Mouse (Mus musculus): Measurements from ENCODE around the gene Gm40460.
"Not testable (repeated sequence)": the region's sequence is repeated elsewhere in the genome, so short reads cannot be mapped to it uniquely, and the experiment has no call there.

Gene Gm40460

DNA sequence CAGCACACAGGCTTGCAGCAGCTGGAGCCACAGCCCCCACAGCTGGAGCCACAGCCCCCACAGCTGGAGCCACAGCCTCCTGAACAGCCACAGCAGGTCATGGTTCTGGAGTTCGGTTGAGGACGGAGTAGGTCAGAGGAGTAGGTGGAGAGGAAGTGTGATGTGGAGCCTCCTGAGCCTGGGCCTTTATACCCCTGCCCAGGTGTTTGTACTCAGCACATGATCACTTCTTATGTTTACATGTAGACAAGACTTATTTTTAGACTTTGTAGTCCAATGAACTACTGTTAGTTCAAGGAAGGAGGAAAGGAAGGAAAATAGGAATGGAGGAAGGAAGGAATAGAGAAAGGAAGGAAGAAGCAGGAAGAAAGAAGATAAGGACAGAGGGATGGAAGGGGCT, at the start of gene Gm40460:
Gene Gm40460 (minus strand): TSS at position 101 of the 400 bp plus-strand sequence.
- DNase-seq: no peak

DNA sequence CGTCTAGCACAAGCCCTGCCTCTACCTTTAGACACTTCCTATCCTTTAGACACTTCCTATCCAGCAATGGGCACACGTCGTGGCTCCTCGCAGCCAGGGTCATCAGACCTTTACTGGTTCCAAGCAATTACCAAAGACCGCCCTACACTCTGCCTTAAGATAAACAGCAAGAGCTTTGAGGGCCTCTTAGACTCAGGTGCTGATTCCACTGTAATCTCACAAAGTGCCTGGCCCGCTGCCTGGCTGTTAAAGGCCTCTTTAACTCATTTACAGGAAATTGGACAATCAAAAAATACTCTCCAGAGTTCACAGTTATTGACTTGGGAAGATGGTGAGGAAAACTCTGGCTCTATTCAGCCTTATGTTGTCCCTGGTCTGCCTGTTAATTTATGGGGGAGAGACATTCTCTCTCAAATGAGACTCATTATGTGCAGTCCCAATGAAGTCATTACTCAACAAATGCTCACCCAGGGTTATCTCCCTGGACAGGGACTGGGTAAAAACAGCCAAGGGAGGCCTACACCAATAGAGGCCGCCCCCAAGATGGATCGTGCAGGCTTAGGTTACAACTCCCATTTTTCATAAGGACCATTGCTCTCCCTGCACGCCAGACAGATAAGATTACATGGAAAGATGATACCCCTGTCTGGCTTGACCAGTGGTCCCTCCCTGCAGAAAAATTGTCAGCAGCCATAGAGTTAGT, 45.2 kb upstream of the Gm40460 start:
- DNase-seq: not testable (repeated sequence)

DNA sequence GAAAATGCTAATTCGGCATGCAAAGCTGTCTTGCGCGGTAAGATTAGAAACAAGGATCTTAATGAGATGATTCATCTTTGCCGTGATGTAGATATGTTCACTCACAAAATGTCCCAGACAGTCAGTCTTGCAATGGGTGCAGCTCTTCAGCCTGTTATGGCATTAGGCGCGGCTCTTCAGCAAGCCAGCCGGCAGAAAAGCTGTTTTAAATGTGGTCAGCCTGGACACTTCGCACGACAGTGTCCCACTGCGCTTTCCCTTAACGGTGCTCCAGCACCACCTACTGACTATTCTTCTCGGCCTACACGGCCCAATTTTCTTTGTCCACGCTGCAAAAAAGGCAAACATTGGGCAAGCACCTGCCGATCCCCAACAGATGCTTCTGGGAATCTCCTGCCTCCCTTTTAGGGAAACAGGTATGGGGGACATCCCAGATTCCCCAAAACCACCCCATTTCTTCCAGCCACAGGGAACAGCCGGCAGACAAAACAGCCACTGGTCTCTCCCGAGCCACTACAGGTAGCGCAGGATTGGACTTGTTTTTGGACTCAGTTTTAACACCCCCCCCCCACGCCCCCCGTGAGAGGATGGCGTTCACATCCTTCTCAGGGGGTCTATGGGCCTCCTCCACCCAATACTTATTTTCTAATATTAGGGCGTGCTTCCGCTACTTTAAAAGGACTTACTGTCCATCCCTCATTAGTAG, 44.4 kb upstream of the Gm40460 start:
- DNase-seq: peak; percentile 16

DNA sequence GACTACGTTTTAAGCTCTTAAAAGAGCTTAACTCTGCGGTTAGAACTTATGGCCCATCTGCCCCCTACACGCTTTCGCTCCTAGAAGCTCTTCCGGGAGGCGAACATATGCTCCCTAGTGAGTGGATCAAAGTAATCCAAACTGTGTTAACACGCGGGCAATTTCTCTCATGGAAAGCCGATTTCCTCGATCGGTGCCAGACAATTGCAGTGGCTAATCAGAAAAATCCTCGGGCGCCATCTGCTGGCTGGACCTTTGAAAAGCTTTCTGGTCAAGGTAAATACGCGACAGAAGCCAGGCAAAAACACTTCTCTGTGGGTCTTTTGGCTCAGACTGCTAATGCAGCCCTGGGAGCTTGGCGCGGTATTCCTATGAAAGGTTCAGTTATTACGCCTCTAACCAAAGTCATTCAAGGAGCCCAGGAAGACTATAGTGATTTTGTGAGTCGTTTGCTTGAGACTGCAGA, 43.8 kb upstream of the Gm40460 start:
- DNase-seq: peak; percentile 94

DNA sequence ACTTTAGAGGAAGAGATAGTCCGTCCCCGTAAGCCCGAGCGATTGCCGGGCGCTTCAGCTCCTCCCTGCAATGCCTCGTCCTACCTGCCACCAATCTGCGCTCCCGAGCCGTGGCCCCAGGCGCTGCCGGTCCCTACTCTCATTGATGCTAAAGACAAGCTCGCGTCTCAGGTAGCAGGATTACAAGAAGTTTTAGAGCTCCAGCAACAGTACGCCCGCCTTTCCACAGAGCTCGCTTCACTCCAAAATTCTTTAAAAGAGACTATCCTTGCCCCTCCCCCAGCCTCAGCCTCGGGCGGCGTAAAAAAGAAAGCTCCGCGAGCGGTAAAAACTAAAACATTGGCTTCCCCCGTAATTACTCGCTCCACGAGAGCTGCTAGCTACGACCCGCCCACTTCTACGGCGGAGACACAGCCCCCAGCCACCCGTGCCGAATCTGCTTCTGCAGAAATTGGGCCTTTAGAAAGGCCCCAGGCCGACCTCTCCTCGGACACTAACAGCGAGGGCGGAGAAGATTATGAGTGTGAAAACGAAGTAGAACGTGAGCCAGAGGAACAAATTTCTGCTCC, 43.2 kb upstream of the Gm40460 start:
- peak; percentile 30 for DNase-seq

GRCm38 (mm10) chr7:142282847-142283246, 42.0 kb upstream of the Gm40460 start:
- DNase-seq: not testable (repeated sequence)

DNA sequence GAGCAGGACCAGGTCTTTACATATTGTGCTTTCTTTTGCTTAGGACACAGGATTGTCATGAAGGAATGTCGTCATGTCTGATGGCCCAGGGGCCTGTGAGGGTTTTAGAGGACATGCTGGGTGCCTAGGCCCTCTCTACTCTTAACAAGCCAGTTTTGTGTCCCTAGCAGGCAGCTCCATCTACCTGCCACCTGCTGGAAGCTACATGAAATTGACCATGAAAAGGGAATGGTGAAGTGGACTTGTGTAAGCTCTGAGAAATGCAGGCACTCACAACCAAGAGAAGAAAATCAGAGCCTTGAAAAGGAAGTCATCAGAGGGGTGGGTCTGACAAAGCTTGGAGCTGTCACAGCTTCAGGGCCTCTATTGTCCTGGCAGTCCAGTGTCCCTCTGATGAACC, 38.4 kb upstream of the Gm40460 start:
- DNase-seq: not testable (repeated sequence)

GRCm38 (mm10) chr7:142278183-142278582, 37.3 kb upstream of the Gm40460 start:
- peak; percentile 80 for DNase-seq

GRCm38 (mm10) chr7:142274263-142274662, 33.4 kb upstream of the Gm40460 start, which contains the start of gene Gm4559:
Gene Gm4559 (minus strand): TSS chr7:142274363.
- DNase-seq: not testable (repeated sequence)

GRCm38 (mm10) chr7:142258254-142258653, 17.4 kb upstream of the Gm40460 start, which contains the start of gene Gm2431:
Gene Gm2431 (minus strand): TSS chr7:142258354.
- DNase-seq: not testable (repeated sequence)

DNA sequence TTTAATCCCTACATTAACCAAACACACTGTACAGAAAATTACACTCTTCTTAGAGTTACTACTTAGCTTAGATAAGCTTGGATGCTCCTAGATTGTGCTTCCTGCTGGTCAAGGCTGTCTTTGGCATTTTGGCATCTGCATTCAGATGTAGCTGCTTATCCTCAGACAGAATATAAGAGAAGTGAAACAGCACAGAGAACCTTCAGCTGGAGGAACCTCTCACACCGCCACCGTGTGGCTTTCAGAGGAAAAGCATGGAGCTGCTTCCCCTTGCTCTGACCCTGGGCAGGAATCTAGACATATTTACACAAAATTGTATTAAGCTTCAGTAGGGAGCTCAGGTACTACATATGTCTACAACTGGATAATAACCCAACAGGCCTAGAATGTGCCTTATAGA, 14.6 kb upstream of the Gm40460 start:
- DNase-seq: peak; percentile 45

- DNase-seq: peak; percentile 38
Observed at GRCm38 (mm10) chr7:142249824-142250223, 8.9 kb upstream of the Gm40460 start.

- no peak for DNase-seq
Observed at GRCm38 (mm10) chr7:142231540-142231939, 9.3 kb downstream of the Gm40460 start.

DNA sequence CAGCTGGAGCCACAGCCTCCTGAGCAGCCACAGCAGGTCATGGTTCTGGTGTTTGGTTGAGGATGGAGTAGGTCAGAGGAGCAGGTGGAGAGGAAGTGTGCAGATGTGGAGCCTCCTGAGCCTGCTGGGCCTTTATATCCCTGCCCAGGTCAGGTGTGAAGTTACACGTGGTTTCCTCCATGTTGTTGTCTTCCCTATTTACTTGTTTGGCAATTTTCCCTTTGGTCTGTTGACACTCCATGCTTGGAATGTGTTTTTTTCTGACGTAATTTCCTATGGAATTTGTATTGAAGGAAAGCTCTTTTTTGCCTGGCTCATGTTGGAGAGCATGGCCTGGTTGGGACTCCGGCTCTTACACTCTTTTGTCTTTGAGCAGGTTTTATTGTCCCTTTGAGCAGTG, 11.0 kb downstream of the Gm40460 start, which contains the start of gene Krtap5-5:
Gene Krtap5-5 (minus strand): TSS at position 101 of the 400 bp plus-strand sequence.
- DNase-seq: not testable (repeated sequence)

GRCm38 (mm10) chr7:142224518-142224917, 16.4 kb downstream of the Gm40460 start:
- DNase-seq: no peak

DNA sequence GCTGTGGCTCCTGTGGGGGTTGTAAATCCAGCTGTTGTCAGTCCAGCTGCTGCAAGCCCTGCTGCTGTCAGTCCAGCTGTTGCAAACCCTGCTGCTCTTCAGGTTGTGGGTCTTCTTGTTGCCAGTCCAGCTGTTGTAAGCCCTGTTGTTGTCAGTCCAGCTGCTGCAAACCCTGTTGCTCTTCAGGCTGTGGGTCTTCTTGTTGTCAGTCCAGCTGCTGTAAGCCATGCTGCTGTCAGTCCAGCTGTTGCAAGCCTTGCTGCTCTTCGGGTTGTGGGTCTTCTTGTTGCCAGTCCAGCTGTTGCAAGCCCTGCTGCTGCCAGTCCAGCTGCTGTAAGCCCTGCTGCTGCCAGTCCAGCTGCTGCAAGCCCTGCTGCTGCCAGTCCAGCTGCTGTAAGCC, 28.7 kb downstream of the Gm40460 start:
- not testable (repeated sequence) for DNase-seq

GRCm38 (mm10) chr7:142211559-142211958, 29.3 kb downstream of the Gm40460 start, which contains the start of gene Gm7579:
Gene Gm7579 (plus strand): TSS chr7:142211859.
- DNase-seq: no peak

- DNase-seq: not testable (repeated sequence)
Observed at GRCm38 (mm10) chr7:142206891-142207290, 34.0 kb downstream of the Gm40460 start.

- DNase-seq: no peak
Observed at GRCm38 (mm10) chr7:142205488-142205887, 35.4 kb downstream of the Gm40460 start.

- DNase-seq: no peak
Observed at GRCm38 (mm10) chr7:142201064-142201463, 39.8 kb downstream of the Gm40460 start, which contains the start of gene Krtap5-3. Gene Krtap5-3 (plus strand): TSS chr7:142201364.

DNA sequence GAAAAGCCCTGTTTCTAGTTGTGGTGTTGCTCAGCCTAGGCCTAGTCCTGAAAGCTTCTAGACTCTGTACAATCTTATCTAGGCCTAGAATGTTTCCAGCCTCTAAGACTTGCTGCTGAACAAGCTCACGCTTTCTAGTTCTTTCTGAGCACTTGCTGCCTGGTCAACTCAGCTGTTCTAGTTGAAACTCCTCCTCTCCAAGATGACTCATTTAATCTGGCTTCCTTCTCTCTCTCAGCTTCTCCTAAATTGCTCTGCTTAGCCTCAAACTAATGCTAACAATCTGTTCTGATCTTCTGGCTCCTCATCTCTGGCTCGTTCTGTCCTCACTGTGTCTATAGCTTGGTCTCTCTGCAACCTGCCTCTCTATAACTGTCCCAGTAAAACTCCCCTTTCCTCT, 42.1 kb downstream of the Gm40460 start:
- DNase-seq: no peak

Data from right cerebral cortex, postnatal 14 days (tissue).